Mouse (Mus musculus) bone marrow, adult 2 months (tissue): ENCODE measurements around the gene Thsd7a.

Source experiments
- CTCF ChIP-seq: fragments of 200-500 bp; IDR thresholded peaks from 2 replicates; pipeline ENCODE4 v1.5.1; 2011; ENCODE audit warnings: low read length, control low read depth; ENCODE audit not compliant: control insufficient read depth, insufficient read depth
- POLR2A ChIP-seq: fragments of 200-500 bp; IDR thresholded peaks from 2 replicates; pipeline ENCODE4 v1.6.1; 2011; ENCODE audit warnings: low read depth, mild to moderate bottlenecking, control low read depth, low read length, borderline replicate concordance; ENCODE audit not compliant: control insufficient read depth

DNA sequence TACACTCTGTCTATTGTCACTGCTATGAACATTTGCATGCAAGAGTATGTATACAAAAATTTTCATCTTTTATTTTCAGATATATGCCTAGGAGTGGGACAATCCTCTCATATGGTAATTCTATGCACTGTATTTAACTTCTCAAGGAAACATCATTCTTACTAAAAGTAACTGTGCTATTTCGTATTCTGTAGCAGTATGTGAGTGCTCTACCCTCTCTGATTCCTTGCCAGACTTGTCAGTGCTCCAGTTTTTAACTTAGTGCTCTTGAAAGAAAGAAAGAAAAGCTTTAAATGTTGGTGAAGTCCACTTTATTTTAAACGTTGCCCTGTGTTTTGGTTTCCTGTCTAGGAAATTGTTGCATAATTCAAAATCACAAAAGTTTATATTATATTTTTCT is 395.6 kb downstream of the Thsd7a start:
- TF ChIP-seq CTCF: no peak
- no peak for TF ChIP-seq POLR2A
